Mouse (Mus musculus) thymus, adult 2 months (tissue): ENCODE measurements around the gene BC004004. TPM values are rescaled to one million over a fixed set of nuclear protein-coding genes. Genes with fewer than 3 reads are reported as not detected.
"Not testable (repeated sequence)": the region's sequence is repeated elsewhere in the genome, so short reads cannot be mapped to it uniquely, and the experiment has no call there.

Experiments
- DNase-seq: peaks from one replicate; pipeline ENCODE4 v3.0.0; 2021
- H3K27ac ChIP-seq: fragments of 200-500 bp; 2 replicates; pipeline ENCODE4 v1.5.1; 2012; ENCODE audit warnings: low read length, control low read depth; ENCODE audit not compliant: control insufficient read depth, insufficient read depth
- H3K27me3 ChIP-seq: fragments of 200-500 bp; 2 replicates; pipeline ENCODE4 v1.6.1; 2012; ENCODE audit warnings: mild to moderate bottlenecking, low read length, moderate library complexity, mixed read lengths; ENCODE audit not compliant: control insufficient read depth, insufficient read depth
- H3K36me3 ChIP-seq: fragments of 200-500 bp; 2 replicates; pipeline ENCODE4 v1.6.1; 2012; ENCODE audit warnings: mild to moderate bottlenecking, low read length, moderate library complexity; ENCODE audit not compliant: control insufficient read depth, insufficient read depth
- H3K4me1 ChIP-seq: fragments of 200-500 bp; replicated peaks from 2 replicates; pipeline ENCODE4 v1.6.1; 2012; ENCODE audit warnings: low read length; ENCODE audit not compliant: control insufficient read depth, insufficient read depth
- H3K4me3 ChIP-seq: fragments of 200-500 bp; 2 replicates; pipeline ENCODE4 v1.5.1; 2012; ENCODE audit warnings: mild to moderate bottlenecking, low read length, control low read depth, moderate library complexity; ENCODE audit not compliant: control insufficient read depth, insufficient read depth
- CTCF ChIP-seq: fragments of 200-500 bp; IDR thresholded peaks from 2 replicates; pipeline ENCODE4 v1.5.1; 2012; ENCODE audit warnings: mild to moderate bottlenecking, control low read depth, low read length, moderate library complexity, borderline replicate concordance; ENCODE audit not compliant: control insufficient read depth, poor library complexity, insufficient read depth; ENCODE audit errors: extremely low read depth
- POLR2A ChIP-seq: fragments of 200-500 bp; IDR thresholded peaks from 2 replicates; pipeline ENCODE4 v1.6.1; 2012; ENCODE audit warnings: mild to moderate bottlenecking, low read length, control low read depth, moderate library complexity; ENCODE audit not compliant: control insufficient read depth, poor library complexity, insufficient read depth; ENCODE audit errors: extremely low read depth
- WGBS: fragments of 180-500 bp; shearing (Covaris S2); methylation state at CpG from one replicate; pipeline ENCODE4 v1.1.7; 2018; 5-methylcytosine and 5-hydroxymethylcytosine counted together
- polyA plus RNA-seq: library from polyadenylated mRNA; depleted of rRNA; stranded (reverse); fragments of >200 nt; gene quantifications from 2 replicates; pipeline ENCODE4 v1.2.3, GENCODE M21; 2012

BC004004 gene
- polyA plus RNA-seq, 1 experiment: 61.3 TPM

DNA sequence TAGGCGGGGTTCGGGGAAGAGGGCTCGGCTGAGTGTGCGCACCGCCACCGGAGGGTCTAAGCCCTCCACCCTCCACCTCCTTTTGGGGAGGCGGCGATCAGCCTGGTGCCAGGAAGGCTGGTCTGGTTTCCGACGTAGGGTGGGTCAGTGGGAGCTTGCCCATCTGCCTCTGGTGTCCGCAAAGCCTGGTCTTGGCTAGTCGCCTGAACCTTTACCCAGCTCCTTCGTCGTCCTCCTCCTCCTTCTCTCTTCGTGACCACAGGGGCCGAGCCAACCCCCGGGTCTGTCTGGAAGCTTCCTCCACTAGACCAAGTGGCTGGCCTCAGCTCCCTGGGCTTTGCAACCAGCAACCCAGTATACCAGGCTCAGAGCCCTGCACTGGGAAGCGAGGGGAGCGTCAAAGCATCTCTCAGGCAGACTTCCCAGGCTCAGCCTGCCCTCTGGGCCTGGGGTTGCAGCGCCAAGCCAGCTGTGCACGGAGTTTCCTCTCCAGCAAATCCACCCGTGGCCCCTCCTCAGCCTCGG lies 30.1 kb upstream of the BC004004 start:
- H3K36me3 ChIP-seq: no peaks in the 10 kb centered on the region
- no peak for TF ChIP-seq CTCF
- no peak for TF ChIP-seq POLR2A
- H3K4me3 ChIP-seq: no peak overlapping the region
- no peak for DNase-seq
- peaks cover 24% of the 10 kb centered on the region for H3K27me3 ChIP-seq
- 4% methylated on average over 23 of the region's 23 CpGs for WGBS
- H3K4me1 ChIP-seq: peaks cover 8% of the 10 kb centered on the region
- no peak overlapping the region for H3K27ac ChIP-seq

DNA sequence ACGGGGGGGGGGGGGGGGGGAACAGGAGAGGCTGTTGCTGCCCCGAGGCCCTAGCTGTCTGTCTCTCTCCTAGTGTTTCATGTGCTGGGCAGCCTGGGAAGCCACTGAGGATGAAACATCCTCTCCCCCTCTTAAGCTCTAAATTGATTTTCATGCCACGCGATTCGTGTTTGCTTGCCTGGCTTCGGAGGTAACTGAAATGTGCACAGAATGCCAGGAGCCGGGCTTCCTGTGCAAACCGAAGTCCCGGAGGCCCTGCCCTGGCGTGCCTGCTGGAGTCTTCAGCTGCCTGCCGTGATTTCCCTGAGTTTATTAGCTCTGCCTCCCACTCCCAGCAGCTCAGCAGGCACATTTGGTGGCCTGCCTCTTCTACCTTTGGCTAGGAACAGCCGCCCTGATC lies 23.7 kb upstream of the BC004004 start:
- H3K4me1 ChIP-seq: no peaks in the 10 kb centered on the region
- H3K27ac ChIP-seq: no peak overlapping the region
- DNase-seq: no peak
- H3K27me3 ChIP-seq: no peaks in the 10 kb centered on the region
- WGBS: 84% methylated on average over 12 of the region's 12 CpGs
- H3K4me3 ChIP-seq: no peak overlapping the region
- TF ChIP-seq CTCF (no peak), POLR2A (no peak)
- H3K36me3 ChIP-seq: peaks cover 3% of the 10 kb centered on the region; the same call in 1 of the 2 replicates

- 44% methylated on average over 7 of the region's 7 CpGs for WGBS
- DNase-seq: no peak
Measured at GRCm38 (mm10) chr17:29245725-29246124, 22.9 kb upstream of the BC004004 start.

GRCm38 (mm10) chr17:29246602-29247001 lies 22.0 kb upstream of the BC004004 start:
- Histone ChIP-seq H3K4me3 (no peak overlapping the region), H3K36me3 (peaks cover 16% of the 10 kb centered on the region; the same call in 1 of the 2 replicates), H3K4me1 (no peaks in the 10 kb centered on the region), H3K27me3 (no peaks in the 10 kb centered on the region), H3K27ac (no peak overlapping the region)
- TF ChIP-seq CTCF: peak; percentile 43; the same call in 1 of the 2 replicates
- TF ChIP-seq POLR2A: no peak
- no peak for DNase-seq
- 54% methylated on average over 5 of the region's 5 CpGs for WGBS

More at GRCm38 (mm10) chr17:29245725-29246124, 22.9 kb upstream of the BC004004 start:
- peaks cover 9% of the 10 kb centered on the region; the same call in 1 of the 2 replicates for H3K36me3 ChIP-seq
- TF ChIP-seq CTCF: no peak
- TF ChIP-seq POLR2A: no peak
- H3K4me1 ChIP-seq: no peaks in the 10 kb centered on the region
- H3K27ac ChIP-seq: no peak overlapping the region
- H3K27me3 ChIP-seq: no peaks in the 10 kb centered on the region
- H3K4me3 ChIP-seq: no peak overlapping the region

GRCm38 (mm10) chr17:29247881-29248280 lies 20.7 kb upstream of the BC004004 start:
- Histone ChIP-seq H3K4me3 (no peak overlapping the region), H3K27ac (no peak overlapping the region), H3K27me3 (no peaks in the 10 kb centered on the region), H3K36me3 (peaks cover 20% of the 10 kb centered on the region; the same call in 1 of the 2 replicates), H3K4me1 (no peaks in the 10 kb centered on the region)
- WGBS: 96% methylated on average over 13 of the region's 13 CpGs
- DNase-seq: no peak
- no peak for TF ChIP-seq CTCF
- no peak for TF ChIP-seq POLR2A

- Histone ChIP-seq H3K27ac (no peak overlapping the region), H3K27me3 (no peaks in the 10 kb centered on the region), H3K4me1 (no peaks in the 10 kb centered on the region), H3K4me3 (no peak overlapping the region), H3K36me3 (peaks cover 20% of the 10 kb centered on the region; the same call in 1 of the 2 replicates)
- DNase-seq: no peak
- TF ChIP-seq CTCF (no peak), POLR2A (no peak)
- 84% methylated on average over 9 of the region's 9 CpGs for WGBS
Measured at GRCm38 (mm10) chr17:29249512-29249911, 19.1 kb upstream of the BC004004 start.

DNA sequence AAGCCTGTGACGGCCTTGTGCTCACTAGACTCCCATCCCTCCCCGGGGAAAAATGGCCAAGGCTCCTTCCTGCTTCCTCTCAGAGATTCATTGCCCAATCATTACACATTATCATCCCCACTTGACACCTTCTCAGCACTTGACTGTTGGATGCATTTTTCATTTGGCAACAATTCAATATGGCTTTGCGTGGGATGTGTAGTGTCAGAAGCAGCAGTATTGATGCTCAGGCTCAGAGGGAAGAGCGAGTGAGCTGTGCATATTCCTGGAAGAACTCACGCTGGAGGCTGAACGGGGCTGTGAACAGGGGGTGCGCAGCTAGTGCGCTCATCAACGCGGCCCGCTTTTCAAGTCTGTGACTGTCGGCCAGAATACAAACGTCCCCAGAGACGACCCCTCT lies 17.6 kb upstream of the BC004004 start:
- H3K27ac ChIP-seq: not testable (repeated sequence)

More for the DNA sequence above, 17.6 kb upstream of the BC004004 start:
- not testable (repeated sequence) for H3K4me1 ChIP-seq, DNase-seq, H3K4me3 ChIP-seq, H3K27me3 ChIP-seq
- peaks cover 25% of the 10 kb centered on the region for H3K36me3 ChIP-seq
- 92% methylated on average over 14 of the region's 14 CpGs for WGBS
